Mouse (Mus musculus) midbrain, embryonic 10.5 days (tissue): ENCODE measurements around the gene Polr2f. TPM values are rescaled to one million over a fixed set of nuclear protein-coding genes. Genes with fewer than 3 reads are reported as not detected.

ENCODE experiments used
- DNase-seq: peaks from one replicate; pipeline ENCODE4 v3.0.0-alpha.2; 2017; ENCODE audit warnings: low spot score
- H3K27ac ChIP-seq: fragments of 300-500 bp; sonication (generic); replicated peaks from 2 replicates; pipeline ENCODE4 v1.5.1; 2016; ENCODE audit warnings: mild to moderate bottlenecking
- H3K27me3 ChIP-seq: fragments of 300-500 bp; sonication (generic); 2 replicates; pipeline ENCODE4 v1.6.1; 2016; ENCODE audit warnings: low read depth, mild to moderate bottlenecking; ENCODE audit not compliant: poor library complexity, severe bottlenecking
- H3K36me3 ChIP-seq: fragments of 300-500 bp; sonication (generic); 2 replicates; pipeline ENCODE4 v1.6.1; 2016; ENCODE audit warnings: mild to moderate bottlenecking, moderate library complexity
- H3K4me1 ChIP-seq: fragments of 300-500 bp; sonication (generic); 2 replicates; pipeline ENCODE4 v1.6.1; 2016
- H3K4me3 ChIP-seq: fragments of 300-500 bp; sonication (generic); 2 replicates; pipeline ENCODE4 v1.5.1; 2016; ENCODE audit warnings: mild to moderate bottlenecking, moderate library complexity
- H3K9me3 ChIP-seq: fragments of 300-500 bp; sonication (generic); replicated peaks from 2 replicates; pipeline ENCODE4 v1.6.1; 2016; ENCODE audit warnings: mild to moderate bottlenecking
- WGBS: fragments of 180-500 bp; shearing (Covaris S2); methylation state at CpG from one replicate; pipeline ENCODE4 v1.1.7; 2016; 5-methylcytosine and 5-hydroxymethylcytosine counted together
- polyA plus RNA-seq: library from polyadenylated mRNA; unstranded; fragments of >200 nt; fragmentation: Nextera tagmentation; extraction: Ambion mirVana; gene quantifications from 2 replicates; pipeline ENCODE4 v1.2.1, GENCODE M21; 2016

The Polr2f gene
- 344 and 395 TPM in 2 replicates for polyA plus RNA-seq

DNA sequence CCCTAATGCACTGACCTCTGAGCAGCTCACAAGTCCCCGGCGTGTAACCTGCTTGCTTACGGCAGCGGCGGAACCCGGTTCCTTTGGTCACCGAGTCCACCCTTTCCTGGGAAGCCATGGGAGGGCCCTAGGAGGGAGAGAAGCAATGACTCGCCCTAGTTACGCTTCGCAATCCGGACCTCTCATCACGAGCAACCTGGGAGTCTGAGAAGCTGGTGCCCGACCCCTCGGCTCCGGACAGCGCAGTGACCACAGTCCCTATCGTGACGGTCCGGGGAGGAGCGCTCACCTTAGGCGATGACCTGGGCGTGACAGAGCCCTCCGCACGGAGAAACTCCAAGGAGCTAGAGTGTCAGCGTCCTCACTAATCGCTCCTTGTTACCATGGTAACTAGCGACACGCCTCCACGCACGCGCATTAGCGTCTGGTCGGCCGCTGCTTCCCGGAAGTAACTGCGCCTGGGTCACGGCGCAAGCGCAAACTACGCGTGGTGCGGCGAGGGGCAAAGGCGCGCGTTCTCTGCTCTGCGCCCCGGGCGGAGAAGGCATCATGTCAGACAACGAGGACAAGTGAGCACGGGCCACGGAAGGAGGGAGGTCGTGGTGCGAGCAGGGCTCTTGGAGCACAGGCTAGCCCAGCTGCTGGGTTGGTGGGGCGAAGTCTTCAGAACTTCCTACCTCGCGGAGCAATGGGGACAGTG lies at the start of gene Polr2f, which contains the start of gene 1700088E04Rik:
Gene Polr2f, plus strand, starts transcription at position 144 of the 700 bp plus-strand sequence.
Gene 1700088E04Rik, minus strand, starts transcription at position 388 of the 700 bp plus-strand sequence.
- H3K4me3 ChIP-seq = peak within 1 kb of the TSS; percentile 90
- H3K9me3 ChIP-seq = no peaks in the 10 kb centered on the region
- peak within 1 kb of the TSS; percentile 87 for H3K27ac ChIP-seq
- peaks cover 8% of the 10 kb centered on the region; the same call in 1 of the 2 replicates for H3K27me3 ChIP-seq
- WGBS = under 1% methylated on average over 57 of the region's 57 CpGs
- DNase-seq = peak; percentile 96
- peaks cover 23% of the 10 kb centered on the region for H3K4me1 ChIP-seq
- peaks cover 28% of the 10 kb centered on the region for H3K36me3 ChIP-seq

DNA sequence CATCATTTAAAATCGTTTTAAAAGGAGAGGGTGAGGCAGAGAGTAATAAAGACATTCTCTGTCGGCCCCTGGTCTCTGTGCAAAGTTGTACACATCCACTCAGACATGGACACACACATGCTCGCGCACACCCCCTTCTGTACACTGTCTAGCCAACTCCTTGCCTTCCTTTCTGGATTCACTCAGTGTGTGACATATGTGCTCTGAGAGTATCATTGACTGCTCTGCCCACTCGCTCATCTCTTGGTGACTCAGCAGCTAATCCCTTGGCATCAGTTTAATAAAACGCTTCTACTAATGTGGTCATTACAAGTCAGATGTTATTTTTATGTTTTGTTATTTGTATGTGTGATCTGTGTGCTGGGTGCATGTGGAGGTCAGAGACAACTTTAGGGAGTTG lies 48.5 kb upstream of the Polr2f start:
- 94% methylated on average over 6 of the region's 6 CpGs for WGBS

DNA sequence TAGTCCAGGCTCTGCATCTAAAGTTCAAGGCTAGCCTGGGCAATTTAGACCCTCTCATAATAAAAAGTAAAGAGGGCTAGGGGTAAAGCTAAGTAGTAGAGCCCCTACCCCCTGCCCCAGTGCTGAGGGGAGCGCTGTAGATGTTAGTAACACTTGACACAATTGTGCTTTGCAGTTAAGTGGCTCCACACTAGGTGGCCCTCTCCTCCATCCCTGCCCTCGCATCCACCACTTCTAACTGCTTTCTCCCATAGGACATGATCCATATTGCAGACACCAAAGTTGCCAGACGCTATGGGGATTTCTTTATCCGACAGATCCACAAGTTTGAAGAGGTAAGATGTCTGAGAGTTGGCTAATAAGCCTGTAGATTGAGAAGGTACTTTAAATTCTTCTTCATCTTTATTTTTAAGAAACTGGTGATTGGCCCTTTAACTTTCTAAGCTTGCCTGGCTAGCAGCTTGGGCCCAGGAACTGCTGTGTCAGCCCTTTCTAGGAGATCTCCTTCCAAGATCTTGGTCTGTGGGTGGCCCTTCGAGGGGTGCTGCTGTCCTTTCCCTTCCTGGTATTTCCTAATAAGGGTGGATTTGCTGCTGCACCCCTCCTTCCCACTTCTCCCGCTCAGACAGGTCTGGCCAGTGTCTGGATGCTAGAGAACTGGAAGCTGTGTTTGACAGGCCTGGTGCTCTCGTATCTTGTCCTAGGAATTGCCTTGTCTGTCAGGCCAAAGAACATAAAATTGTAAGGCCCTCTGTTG lies 47.5 kb upstream of the Polr2f start:
- Histone ChIP-seq H3K36me3 (peaks cover 84% of the 10 kb centered on the region), H3K27me3 (no peaks in the 10 kb centered on the region), H3K4me3 (no peak overlapping the region), H3K4me1 (peaks cover 11% of the 10 kb centered on the region), H3K27ac (no peak overlapping the region), H3K9me3 (no peaks in the 10 kb centered on the region)
- no peak for DNase-seq
- 84% methylated on average over 7 of the region's 7 CpGs for WGBS

More for the DNA sequence above, 48.5 kb upstream of the Polr2f start:
- DNase-seq = no peak
- Histone ChIP-seq H3K27me3 (no peaks in the 10 kb centered on the region), H3K36me3 (peaks cover 92% of the 10 kb centered on the region), H3K4me1 (0 out of 2 replicates have a peak, but pooled peaks cover 3% of the 10 kb centered on the region), H3K27ac (no peak overlapping the region), H3K9me3 (no peaks in the 10 kb centered on the region), H3K4me3 (no peak overlapping the region)

DNA sequence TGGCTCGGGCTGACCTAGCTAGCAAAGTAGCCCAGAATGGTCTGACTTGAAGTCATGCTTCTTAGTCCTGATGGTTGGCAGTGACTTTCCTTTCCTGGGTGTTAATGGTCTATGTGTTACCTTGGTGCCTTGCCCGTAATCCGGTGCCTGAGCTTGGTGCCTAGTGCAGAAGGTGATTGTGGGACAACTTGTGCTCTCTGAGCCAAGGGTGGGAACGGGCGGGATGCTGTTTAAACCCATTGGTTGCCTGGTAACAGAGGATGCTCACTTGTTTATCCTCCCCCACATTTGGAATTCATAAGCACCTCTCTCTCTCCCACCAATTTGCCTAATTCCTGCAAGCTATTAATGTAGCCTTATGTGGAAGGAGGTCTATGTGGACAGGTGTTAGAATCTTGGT lies 45.3 kb upstream of the Polr2f start:
- H3K27me3 ChIP-seq = no peaks in the 10 kb centered on the region
- peaks cover 62% of the 10 kb centered on the region for H3K36me3 ChIP-seq
- H3K4me3 ChIP-seq = no peak overlapping the region
- H3K4me1 ChIP-seq = peaks cover 17% of the 10 kb centered on the region
- 96% methylated on average over 5 of the region's 5 CpGs for WGBS
- H3K9me3 ChIP-seq = no peaks in the 10 kb centered on the region
- H3K27ac ChIP-seq = no peak overlapping the region
- no peak for DNase-seq

DNA sequence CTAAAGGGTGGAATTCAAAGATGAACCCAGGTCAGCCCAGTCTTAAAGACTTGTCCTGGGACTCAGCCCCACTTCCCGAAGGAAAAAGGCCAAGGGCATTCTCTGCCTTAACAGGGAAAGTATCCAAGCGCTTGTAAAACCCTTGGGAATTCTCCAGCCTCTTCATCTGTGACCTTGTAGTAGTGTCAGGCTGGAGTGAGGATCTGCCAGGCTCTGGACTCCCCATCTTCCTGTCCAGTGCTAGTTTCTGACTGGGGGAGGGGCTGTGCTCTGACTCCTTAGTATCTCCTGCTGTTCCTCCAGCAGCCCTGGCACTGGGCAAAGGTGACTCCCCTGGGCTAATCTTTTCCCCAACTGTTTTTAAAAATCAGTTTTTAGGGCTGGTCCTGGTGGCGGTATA lies 44.3 kb upstream of the Polr2f start:
- WGBS = 74% methylated on average over 3 of the region's 3 CpGs
- no peaks in the 10 kb centered on the region for H3K9me3 ChIP-seq
- DNase-seq = no peak
- no peak overlapping the region for H3K4me3 ChIP-seq
- peaks cover 51% of the 10 kb centered on the region for H3K36me3 ChIP-seq
- H3K4me1 ChIP-seq = peaks cover 17% of the 10 kb centered on the region
- H3K27ac ChIP-seq = no peak overlapping the region
- H3K27me3 ChIP-seq = no peaks in the 10 kb centered on the region

DNA sequence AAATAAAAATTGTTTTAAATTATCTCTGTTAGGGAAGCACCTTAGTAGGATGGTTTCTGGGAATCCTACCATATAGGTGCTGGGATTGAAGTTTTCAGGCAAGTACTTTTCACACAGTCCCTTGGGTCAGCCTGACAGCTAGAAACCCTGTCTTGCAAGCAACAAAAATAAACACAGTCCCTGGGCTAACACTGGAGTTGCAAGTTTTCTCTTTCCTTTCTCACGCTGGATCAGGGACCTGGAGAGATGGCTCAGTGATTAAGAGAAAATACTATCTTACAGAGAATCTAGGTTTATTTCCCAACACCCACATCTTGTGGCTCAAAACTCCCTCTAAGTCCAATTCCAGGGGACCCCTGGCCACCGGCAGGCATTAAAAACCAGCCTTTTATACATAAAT lies 43.7 kb upstream of the Polr2f start:
- no peak overlapping the region for H3K4me3 ChIP-seq
- WGBS = 46% methylated on average over 2 of the region's 2 CpGs
- no peak for DNase-seq
- peaks cover 17% of the 10 kb centered on the region for H3K4me1 ChIP-seq
- H3K9me3 ChIP-seq = no peaks in the 10 kb centered on the region
- no peaks in the 10 kb centered on the region for H3K27me3 ChIP-seq
- peaks cover 46% of the 10 kb centered on the region for H3K36me3 ChIP-seq
- H3K27ac ChIP-seq = no peak overlapping the region

DNA sequence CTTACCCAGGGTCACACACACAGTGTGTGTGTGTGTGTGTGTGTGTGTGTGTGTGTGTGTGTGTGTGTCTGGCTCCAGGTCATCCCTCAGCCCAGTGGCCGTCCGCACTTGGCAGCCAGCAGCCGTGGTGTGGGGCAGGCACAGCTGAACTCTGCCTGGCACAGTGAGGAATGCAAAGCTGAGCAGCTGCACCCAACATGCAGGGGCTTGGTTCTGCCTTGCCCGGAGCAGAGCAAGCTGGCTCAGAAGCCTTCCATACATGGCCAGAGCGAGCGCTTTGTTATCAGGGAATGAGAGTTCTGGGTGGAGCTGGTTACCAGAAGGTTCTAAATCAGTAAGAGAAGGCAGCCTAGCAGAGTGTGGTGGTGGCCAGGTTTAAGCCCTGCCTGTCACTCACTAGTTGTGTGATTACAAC lies 43.2 kb upstream of the Polr2f start:
- Histone ChIP-seq H3K36me3 (peaks cover 41% of the 10 kb centered on the region), H3K4me3 (no peak overlapping the region), H3K4me1 (peaks cover 17% of the 10 kb centered on the region), H3K9me3 (no peaks in the 10 kb centered on the region), H3K27ac (no peak overlapping the region; the same call in 1 of the 2 replicates), H3K27me3 (no peaks in the 10 kb centered on the region)
- no peak for DNase-seq
- 73% methylated on average over 6 of the region's 6 CpGs for WGBS

DNA sequence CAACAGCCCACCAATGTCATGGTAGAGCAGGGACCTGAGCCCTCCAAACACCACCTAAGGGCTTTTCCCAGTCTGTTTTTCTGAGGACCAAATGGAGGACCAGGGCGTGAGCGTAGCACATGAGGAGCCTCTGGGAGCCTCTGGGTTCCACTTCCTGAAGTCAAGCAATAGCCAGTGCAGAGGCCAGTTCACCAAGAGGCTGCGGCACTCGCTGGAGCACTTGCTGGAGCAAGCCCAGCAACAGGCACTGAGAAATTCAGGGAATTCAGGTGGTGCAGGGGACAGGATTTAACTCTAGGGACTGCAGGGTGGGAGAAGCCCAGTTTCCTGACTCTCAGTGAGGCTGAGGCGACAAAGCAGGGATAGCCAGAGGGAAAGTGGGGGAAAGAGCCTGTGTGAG lies 42.6 kb upstream of the Polr2f start:
- Histone ChIP-seq H3K4me1 (peaks cover 17% of the 10 kb centered on the region), H3K4me3 (no peak overlapping the region), H3K36me3 (peaks cover 35% of the 10 kb centered on the region), H3K27me3 (no peaks in the 10 kb centered on the region), H3K27ac (0 out of 2 replicates have a peak overlapping the region, but pooled peaks have one; percentile 14), H3K9me3 (no peaks in the 10 kb centered on the region)
- no peak for DNase-seq
- 65% methylated on average over 5 of the region's 5 CpGs for WGBS

DNA sequence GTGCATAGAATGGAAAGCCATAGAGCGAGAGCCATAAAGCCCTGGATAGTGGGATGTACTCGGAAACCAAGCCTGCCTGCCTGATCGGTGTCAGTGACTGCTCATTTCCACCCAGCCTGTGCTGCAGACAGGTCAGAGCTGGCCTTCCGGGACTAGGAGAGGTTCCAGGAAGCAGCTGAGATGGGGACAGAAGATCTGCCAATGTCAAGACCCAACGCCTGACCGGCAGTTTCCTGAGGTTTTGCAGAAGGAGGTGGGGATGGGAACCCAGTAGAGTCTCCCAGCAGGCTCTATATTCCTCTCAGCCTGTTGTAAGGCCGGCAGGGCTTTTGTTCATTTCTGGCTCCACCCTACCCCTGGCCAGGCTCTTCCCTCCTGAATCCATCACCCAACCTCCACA lies 41.9 kb upstream of the Polr2f start:
- Histone ChIP-seq H3K27me3 (no peaks in the 10 kb centered on the region), H3K4me1 (peaks cover 17% of the 10 kb centered on the region)
- 57% methylated on average over 7 of the region's 7 CpGs for WGBS

DNA sequence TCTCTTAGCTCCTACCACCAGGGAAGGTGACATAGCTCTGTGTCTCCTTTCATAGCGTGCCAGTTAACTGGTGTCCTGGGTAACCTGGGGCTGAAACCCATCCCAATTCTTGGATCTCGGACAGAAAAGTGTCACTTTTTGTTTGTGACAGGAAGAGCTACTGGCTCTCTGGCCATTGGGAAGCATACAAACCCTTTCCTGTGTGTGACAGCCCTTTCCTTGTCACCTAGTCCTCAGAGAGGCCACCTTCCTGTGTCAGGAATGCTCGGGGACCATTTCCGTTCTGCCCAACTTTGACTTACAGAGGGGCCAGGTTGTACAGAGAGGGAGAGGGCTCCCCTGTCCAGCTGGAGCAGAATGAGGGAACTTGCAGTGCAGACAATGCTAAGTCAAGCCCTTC lies 41.4 kb upstream of the Polr2f start:
- WGBS = 61% methylated on average over 4 of the region's 4 CpGs
- peaks cover 22% of the 10 kb centered on the region for H3K36me3 ChIP-seq
- no peaks in the 10 kb centered on the region for H3K9me3 ChIP-seq
- H3K27ac ChIP-seq = no peak overlapping the region
- DNase-seq = no peak
- peaks cover 17% of the 10 kb centered on the region for H3K4me1 ChIP-seq
- no peak overlapping the region for H3K4me3 ChIP-seq
- no peaks in the 10 kb centered on the region for H3K27me3 ChIP-seq

More for the DNA sequence above, 41.9 kb upstream of the Polr2f start:
- H3K36me3 ChIP-seq = peaks cover 28% of the 10 kb centered on the region
- no peaks in the 10 kb centered on the region for H3K9me3 ChIP-seq
- no peak overlapping the region for H3K4me3 ChIP-seq
- DNase-seq = no peak
- H3K27ac ChIP-seq = no peak overlapping the region

DNA sequence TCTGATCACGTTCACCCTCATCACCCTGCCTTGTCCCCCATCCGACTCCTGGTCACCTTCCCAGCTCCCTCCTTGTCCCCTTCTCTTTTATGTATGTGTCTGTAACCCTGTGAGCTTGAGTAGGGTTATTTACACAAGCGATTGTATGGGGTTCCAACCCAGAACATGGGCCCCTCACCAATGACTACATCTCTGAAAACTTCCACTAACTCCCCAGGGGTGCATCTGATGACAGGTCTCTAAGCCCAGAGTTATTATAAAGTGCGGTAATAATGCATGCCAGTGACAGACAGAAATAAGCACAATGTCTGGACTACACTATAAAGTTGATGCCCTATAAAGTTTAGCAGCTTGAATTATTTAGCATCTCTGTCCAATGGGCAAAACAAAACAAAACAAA lies 40.4 kb upstream of the Polr2f start:
- DNase-seq = no peak
- no peaks in the 10 kb centered on the region for H3K9me3 ChIP-seq
- H3K27me3 ChIP-seq = no peaks in the 10 kb centered on the region
- WGBS = 81% methylated on average over 4 of the region's 4 CpGs
- H3K27ac ChIP-seq = no peak overlapping the region
- H3K4me1 ChIP-seq = peaks cover 17% of the 10 kb centered on the region
- H3K4me3 ChIP-seq = no peak overlapping the region
- H3K36me3 ChIP-seq = peaks cover 13% of the 10 kb centered on the region

DNA sequence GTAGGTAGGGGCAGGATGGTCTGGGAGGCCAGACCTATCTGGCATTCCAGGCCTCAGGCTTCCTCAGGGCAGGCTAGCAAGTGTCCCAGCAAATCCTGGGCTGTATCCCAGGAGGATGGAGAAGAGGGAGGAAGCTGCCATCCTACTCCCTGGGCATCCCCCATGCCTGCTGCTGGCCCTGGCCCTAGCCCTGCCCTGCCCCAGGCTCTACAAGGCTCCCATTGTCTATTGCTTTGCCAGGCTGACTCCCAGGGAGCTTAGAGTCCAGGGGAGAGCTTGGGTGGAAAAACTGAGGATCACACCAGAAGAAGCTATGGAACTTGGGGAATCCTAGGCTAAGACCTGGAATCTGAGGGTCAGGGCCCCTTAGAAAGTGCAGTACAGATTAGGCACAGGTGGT lies 39.3 kb upstream of the Polr2f start:
- H3K9me3 ChIP-seq = no peaks in the 10 kb centered on the region
- no peak for DNase-seq
- no peak overlapping the region for H3K4me3 ChIP-seq
- H3K27me3 ChIP-seq = no peaks in the 10 kb centered on the region
- H3K4me1 ChIP-seq = peaks cover 15% of the 10 kb centered on the region
- H3K27ac ChIP-seq = no peak overlapping the region
- H3K36me3 ChIP-seq = peaks cover 2% of the 10 kb centered on the region

DNA sequence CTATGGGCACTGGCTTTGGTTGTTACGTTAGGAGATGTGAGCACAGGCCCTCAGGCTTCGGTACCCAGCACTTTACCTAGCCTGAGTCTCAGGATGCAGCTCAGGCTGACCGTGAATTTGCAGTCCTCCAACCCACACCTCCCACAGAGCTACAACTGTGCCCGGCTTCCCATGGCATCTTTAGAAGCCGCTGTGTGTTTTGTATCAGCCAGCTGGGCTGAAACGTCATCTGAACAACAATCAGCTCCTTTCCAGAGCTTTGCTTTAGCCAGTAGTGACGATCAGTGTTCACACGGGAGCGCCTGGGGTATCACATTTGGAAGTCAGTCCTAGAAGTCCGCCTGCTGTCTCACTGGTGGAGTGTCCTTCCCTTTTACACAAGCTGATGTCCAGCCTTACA lies 37.5 kb upstream of the Polr2f start:
- 77% methylated on average over 10 of the region's 10 CpGs for WGBS
- DNase-seq = no peak
- no peaks in the 10 kb centered on the region for H3K9me3 ChIP-seq

More for the DNA sequence above, 37.5 kb upstream of the Polr2f start:
- Histone ChIP-seq H3K4me3 (no peak overlapping the region), H3K27ac (no peak overlapping the region), H3K36me3 (no peaks in the 10 kb centered on the region), H3K4me1 (peaks cover 11% of the 10 kb centered on the region), H3K27me3 (peaks cover 6% of the 10 kb centered on the region)
